Mouse (Mus musculus): ENCODE results near the gene Xrcc3. TPM values are rescaled to one million over a fixed set of nuclear protein-coding genes. Genes with fewer than 3 reads are reported as not detected.

Gene Xrcc3
- 20.0 and 20.9 TPM in 2 replicates for polyA plus RNA-seq (2014; fragmentation: Nextera tagmentation; extraction: Ambion mirVana)

DNA sequence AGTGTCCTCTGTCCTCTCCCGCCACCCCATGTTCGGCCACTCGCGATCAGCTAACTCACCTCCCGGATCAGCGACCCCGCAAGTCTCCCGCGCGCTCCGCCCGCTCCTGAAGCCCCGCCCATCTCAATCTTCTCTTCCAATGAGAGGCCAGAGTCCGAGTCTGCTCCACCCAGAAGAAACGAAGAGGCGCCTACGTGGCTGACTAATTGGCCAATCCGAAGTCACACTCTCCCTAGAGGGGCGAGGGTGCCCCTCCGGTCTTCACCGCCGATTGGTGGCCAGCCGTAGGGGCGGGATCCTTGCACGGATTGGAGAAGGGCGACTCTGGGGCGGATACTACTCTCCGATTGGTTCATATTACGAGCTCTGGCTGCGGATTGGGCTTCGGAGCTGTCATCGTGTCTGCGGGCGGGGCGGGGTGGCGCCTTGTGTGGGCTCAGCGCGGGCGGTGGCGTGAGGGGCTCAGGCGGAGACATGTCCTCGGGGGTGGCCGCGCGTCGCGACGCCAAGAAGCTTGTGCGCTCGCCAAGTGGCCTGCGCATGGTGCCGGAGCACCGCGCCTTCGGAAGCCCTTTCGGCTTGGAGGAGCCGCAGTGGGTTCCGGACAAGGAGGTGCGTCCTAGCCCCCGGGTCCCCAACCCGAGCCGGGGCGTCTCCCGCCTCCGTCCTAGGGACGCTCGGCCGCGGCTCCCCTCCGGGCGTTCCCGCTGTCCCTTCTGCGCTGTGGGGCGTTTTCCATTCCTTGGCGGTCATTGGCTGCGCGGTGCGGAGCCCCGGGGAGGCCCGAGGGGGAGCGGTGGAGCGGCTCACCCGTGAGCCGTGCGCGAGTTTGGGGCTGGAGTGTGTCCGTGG lies at the start of gene Xrcc3, which contains the start of gene Zfyve21:
Gene Xrcc3, minus strand, starts transcription at position 108 of the 852 bp plus-strand sequence.
Gene Zfyve21, plus strand, starts transcription at position 405 of the 852 bp plus-strand sequence.
- H3K27me3 ChIP-seq (replicated peaks; ENCODE audit: control insufficient read depth, insufficient read depth, low read length), result no peaks in the 10 kb centered on the region
- H3K4me1 ChIP-seq (replicated peaks; ENCODE audit: control insufficient read depth, insufficient read depth, low read length), result peaks cover 61% of the 10 kb centered on the region
- peak within 1 kb of the TSS; percentile 91 for H3K27ac ChIP-seq (ENCODE audit: low read depth, low read length)
- peak within 1 kb of the TSS; percentile 79 for H3K4me3 ChIP-seq (ENCODE audit: low read depth, low read length)
- DNase-seq (ENCODE audit: low spot score) (peak; percentile 95), ATAC-seq (replicated peaks; ENCODE audit: low FRiP score) (peak; percentile 93)
- H3K9me3 ChIP-seq (ENCODE audit: control insufficient read depth, low read length), result no peaks in the 10 kb centered on the region
- H3K36me3 ChIP-seq (ENCODE audit: control insufficient read depth, insufficient read depth, low read length), result peaks cover 3% of the 10 kb centered on the region; the same call in 1 of the 2 replicates
- peak within 1 kb of the TSS; percentile 83 for H3K4me2 ChIP-seq
- WGBS, result under 1% methylated on average over 87 of the region's 87 CpGs
- H3K9ac ChIP-seq (ENCODE audit: low read depth, low read length), result peak within 1 kb of the TSS; percentile 85

DNA sequence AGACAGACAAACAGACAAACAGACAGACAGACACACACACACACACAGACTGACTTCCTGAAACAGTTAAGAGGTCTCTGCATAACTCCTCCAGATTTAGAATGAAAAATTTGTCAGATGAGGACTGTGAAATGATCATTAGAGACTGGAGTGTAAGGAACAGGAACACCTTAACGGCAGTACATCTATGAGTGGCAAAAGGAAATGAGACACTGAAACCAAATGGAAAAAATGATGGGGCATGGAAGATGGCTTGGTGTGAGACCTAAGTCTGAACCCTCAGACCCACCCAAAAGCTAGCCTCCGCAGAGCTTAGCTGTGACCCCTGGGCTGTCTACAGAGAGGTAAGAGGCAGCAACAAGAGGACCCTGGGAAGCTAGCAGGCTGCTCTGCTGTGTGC lies 41.8 kb upstream of the Xrcc3 start:
- ATAC-seq (replicated peaks; ENCODE audit: low FRiP score) (no peak), DNase-seq (ENCODE audit: low spot score) (no peak)

DNA sequence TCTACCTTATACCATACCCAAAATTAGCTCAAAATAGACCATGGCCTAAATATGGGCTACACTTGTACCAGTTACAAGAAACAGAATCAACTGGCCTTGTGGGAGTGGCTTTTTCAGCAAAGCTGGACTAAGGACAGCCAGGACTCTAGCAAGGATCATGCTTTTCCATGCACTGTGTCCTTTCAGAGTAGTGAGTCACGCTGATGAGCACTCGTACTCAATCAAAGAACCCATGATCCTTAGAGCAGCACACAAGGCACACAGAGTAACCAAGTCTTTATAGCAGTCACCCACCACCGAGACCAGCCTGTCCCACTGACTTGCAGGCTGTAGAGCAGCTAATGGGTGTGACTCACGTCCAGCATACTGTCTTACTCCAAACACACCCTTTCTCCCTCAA lies 39.9 kb upstream of the Xrcc3 start:
- Histone ChIP-seq H3K9ac (ENCODE audit: low read depth, low read length) (no peak overlapping the region), H3K27me3 (replicated peaks; ENCODE audit: control insufficient read depth, insufficient read depth, low read length) (no peaks in the 10 kb centered on the region), H3K27ac (ENCODE audit: low read depth, low read length) (no peak overlapping the region), H3K4me1 (replicated peaks; ENCODE audit: control insufficient read depth, insufficient read depth, low read length) (no peaks in the 10 kb centered on the region), H3K4me3 (ENCODE audit: low read depth, low read length) (no peak overlapping the region), H3K4me2 (no peak overlapping the region), H3K9me3 (ENCODE audit: control insufficient read depth, low read length) (no peaks in the 10 kb centered on the region), H3K36me3 (ENCODE audit: control insufficient read depth, insufficient read depth, low read length) (no peaks in the 10 kb centered on the region)
- ATAC-seq (replicated peaks; ENCODE audit: low FRiP score), result no peak
- no peak for DNase-seq (ENCODE audit: low spot score)
- 75% methylated on average over 4 of the region's 4 CpGs for WGBS

More for the DNA sequence above, 41.8 kb upstream of the Xrcc3 start:
- H3K4me3 ChIP-seq (ENCODE audit: low read depth, low read length), result no peak overlapping the region
- H3K9ac ChIP-seq (ENCODE audit: low read depth, low read length), result no peak overlapping the region
- H3K4me1 ChIP-seq (replicated peaks; ENCODE audit: control insufficient read depth, insufficient read depth, low read length), result no peaks in the 10 kb centered on the region
- H3K9me3 ChIP-seq (ENCODE audit: control insufficient read depth, low read length), result no peaks in the 10 kb centered on the region
- no peaks in the 10 kb centered on the region for H3K27me3 ChIP-seq (replicated peaks; ENCODE audit: control insufficient read depth, insufficient read depth, low read length)
- no peak overlapping the region for H3K27ac ChIP-seq (ENCODE audit: low read depth, low read length)
- H3K4me2 ChIP-seq, result no peak overlapping the region
- 93% methylated on average over 2 of the region's 2 CpGs for WGBS
- no peaks in the 10 kb centered on the region for H3K36me3 ChIP-seq (ENCODE audit: control insufficient read depth, insufficient read depth, low read length)

DNA sequence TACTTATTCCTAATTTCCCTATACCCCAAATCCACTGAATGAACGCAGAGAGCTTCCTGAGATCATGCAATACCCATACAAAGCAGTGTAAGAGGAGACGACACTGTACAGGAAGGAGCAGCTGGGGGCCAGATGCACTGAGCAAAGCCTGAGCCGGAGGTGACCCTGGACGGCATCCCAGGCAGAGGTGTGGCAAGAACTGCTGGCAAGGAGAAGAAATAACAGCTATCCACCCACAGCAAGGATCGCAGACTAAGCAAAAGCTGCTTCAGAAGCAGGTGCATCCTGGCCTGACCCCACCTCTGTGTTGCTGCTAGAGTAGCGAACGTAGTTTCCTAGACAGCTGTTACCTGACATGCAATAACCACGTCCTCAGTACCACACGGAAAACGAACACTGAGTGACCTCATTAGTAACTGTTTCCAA lies 39.4 kb upstream of the Xrcc3 start:
- H3K9me3 ChIP-seq (ENCODE audit: control insufficient read depth, low read length), result no peaks in the 10 kb centered on the region
- no peak overlapping the region for H3K4me2 ChIP-seq
- no peak for ATAC-seq (replicated peaks; ENCODE audit: low FRiP score)
- no peaks in the 10 kb centered on the region for H3K27me3 ChIP-seq (replicated peaks; ENCODE audit: control insufficient read depth, insufficient read depth, low read length)
- no peak overlapping the region for H3K4me3 ChIP-seq (ENCODE audit: low read depth, low read length)
- H3K36me3 ChIP-seq (ENCODE audit: control insufficient read depth, insufficient read depth, low read length), result no peaks in the 10 kb centered on the region
- no peak overlapping the region for H3K27ac ChIP-seq (ENCODE audit: low read depth, low read length)
- H3K9ac ChIP-seq (ENCODE audit: low read depth, low read length), result no peak overlapping the region
- WGBS, result 80% methylated on average over 10 of the region's 10 CpGs
- H3K4me1 ChIP-seq (replicated peaks; ENCODE audit: control insufficient read depth, insufficient read depth, low read length), result no peaks in the 10 kb centered on the region
- no peak for DNase-seq (ENCODE audit: low spot score)

DNA sequence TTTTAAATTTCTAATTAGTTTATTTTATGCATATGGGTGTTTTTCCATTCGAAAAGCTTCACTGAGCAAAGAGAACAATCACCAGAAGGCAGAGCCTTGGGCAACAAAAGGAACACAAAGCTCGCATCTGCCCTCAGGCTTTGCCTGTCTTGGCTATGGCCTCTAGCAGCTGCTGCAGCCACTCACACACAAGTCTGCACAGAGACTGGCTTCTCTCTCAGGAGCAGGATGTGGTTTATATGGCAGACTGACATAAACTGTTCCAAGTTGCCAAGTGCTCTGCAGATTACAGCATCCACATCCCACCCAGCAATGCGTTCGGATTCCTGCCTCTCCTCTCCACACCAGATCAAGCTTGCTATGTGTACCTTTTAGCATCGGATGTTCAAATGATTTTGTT lies 38.1 kb upstream of the Xrcc3 start:
- Histone ChIP-seq H3K4me3 (ENCODE audit: low read depth, low read length) (no peak overlapping the region), H3K27me3 (replicated peaks; ENCODE audit: control insufficient read depth, insufficient read depth, low read length) (no peaks in the 10 kb centered on the region), H3K9me3 (ENCODE audit: control insufficient read depth, low read length) (no peaks in the 10 kb centered on the region), H3K4me1 (replicated peaks; ENCODE audit: control insufficient read depth, insufficient read depth, low read length) (no peaks in the 10 kb centered on the region), H3K9ac (ENCODE audit: low read depth, low read length) (no peak overlapping the region), H3K27ac (ENCODE audit: low read depth, low read length) (no peak overlapping the region), H3K36me3 (ENCODE audit: control insufficient read depth, insufficient read depth, low read length) (no peaks in the 10 kb centered on the region), H3K4me2 (no peak overlapping the region)
- WGBS, result 79% methylated on average over 5 of the region's 5 CpGs
- no peak for ATAC-seq (replicated peaks; ENCODE audit: low FRiP score)
- DNase-seq (ENCODE audit: low spot score), result no peak

DNA sequence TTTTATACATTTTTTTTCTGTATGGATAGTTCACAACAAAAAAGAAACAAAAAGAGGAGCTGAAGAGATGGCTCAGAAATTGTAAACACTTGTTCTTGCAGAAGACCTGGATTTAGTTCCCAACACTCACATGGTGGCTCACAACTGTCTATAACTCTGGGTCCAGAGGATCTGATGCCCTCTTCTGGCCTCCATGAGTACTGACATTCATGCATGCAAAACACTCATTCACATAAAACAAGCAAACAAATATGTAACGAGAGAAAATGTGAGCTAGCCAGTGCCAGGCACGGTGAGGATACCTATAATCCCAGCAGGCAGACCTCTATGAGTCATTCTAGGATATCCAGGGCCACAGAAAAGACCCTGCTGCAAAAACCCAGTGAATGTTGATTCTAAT lies 37.6 kb upstream of the Xrcc3 start:
- ATAC-seq (replicated peaks; ENCODE audit: low FRiP score) (no peak), DNase-seq (ENCODE audit: low spot score) (no peak)
- 76% methylated on average over 2 of the region's 2 CpGs for WGBS
- Histone ChIP-seq H3K36me3 (ENCODE audit: control insufficient read depth, insufficient read depth, low read length) (no peaks in the 10 kb centered on the region), H3K9me3 (ENCODE audit: control insufficient read depth, low read length) (no peaks in the 10 kb centered on the region), H3K4me3 (ENCODE audit: low read depth, low read length) (no peak overlapping the region), H3K27me3 (replicated peaks; ENCODE audit: control insufficient read depth, insufficient read depth, low read length) (no peaks in the 10 kb centered on the region), H3K27ac (ENCODE audit: low read depth, low read length) (no peak overlapping the region), H3K4me2 (no peak overlapping the region), H3K4me1 (replicated peaks; ENCODE audit: control insufficient read depth, insufficient read depth, low read length) (no peaks in the 10 kb centered on the region), H3K9ac (ENCODE audit: low read depth, low read length) (no peak overlapping the region)

DNA sequence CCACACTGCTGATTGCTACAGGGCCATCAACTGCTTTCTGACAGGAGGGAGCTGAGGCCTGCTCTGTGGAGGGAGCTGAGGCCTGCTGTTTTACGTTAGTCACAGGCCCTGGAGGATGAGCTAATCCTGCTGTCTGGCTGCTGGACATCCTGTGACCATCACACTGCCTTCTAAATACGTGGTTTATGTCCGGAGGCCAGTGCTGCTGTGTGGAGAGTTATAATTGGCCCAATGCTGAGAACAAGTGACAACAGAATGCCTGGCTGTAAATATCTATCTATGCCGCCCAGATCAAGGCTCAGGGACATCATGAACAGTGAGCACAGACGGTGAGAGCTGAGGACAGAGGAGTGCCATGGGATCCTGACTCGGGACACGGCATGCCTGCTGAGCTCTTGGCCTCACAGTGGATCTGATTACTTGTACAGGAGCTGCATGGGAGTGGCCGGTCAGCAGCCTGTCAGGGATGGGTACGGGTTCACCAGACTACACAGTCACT lies 34.7 kb upstream of the Xrcc3 start:
- Histone ChIP-seq H3K9ac (ENCODE audit: low read depth, low read length) (no peak overlapping the region), H3K4me3 (ENCODE audit: low read depth, low read length) (no peak overlapping the region), H3K27ac (ENCODE audit: low read depth, low read length) (no peak overlapping the region), H3K4me1 (replicated peaks; ENCODE audit: control insufficient read depth, insufficient read depth, low read length) (no peaks in the 10 kb centered on the region; the same call in 1 of the 2 replicates), H3K36me3 (ENCODE audit: control insufficient read depth, insufficient read depth, low read length) (0 out of 2 replicates have a peak, but pooled peaks cover 2% of the 10 kb centered on the region), H3K27me3 (replicated peaks; ENCODE audit: control insufficient read depth, insufficient read depth, low read length) (no peaks in the 10 kb centered on the region), H3K4me2 (no peak overlapping the region), H3K9me3 (ENCODE audit: control insufficient read depth, low read length) (no peaks in the 10 kb centered on the region)
- ATAC-seq (replicated peaks; ENCODE audit: low FRiP score), result no peak
- 75% methylated on average over 9 of the region's 9 CpGs for WGBS
- DNase-seq (ENCODE audit: low spot score), result no peak

DNA sequence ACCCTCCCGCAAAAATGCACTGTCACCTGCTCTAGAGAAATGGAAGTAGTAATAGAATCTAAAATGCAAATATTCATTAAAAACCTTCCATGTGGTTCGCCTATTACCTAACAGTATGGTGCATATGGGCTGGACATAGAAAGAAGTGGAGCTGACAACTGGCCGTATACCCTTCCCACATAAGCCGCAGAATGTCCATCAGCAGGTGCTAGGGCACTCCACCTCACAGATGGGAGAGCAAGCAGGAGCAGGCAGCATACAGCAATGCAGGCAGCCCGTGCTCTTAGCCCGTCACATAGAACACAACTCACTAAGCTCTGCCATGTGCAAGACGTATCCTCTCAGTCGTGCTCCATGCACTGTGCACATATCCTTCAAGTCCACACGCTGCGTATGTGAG lies 33.1 kb upstream of the Xrcc3 start:
- Histone ChIP-seq H3K4me2 (no peak overlapping the region), H3K4me3 (ENCODE audit: low read depth, low read length) (no peak overlapping the region), H3K4me1 (replicated peaks; ENCODE audit: control insufficient read depth, insufficient read depth, low read length) (peaks cover 3% of the 10 kb centered on the region; the same call in 1 of the 2 replicates), H3K36me3 (ENCODE audit: control insufficient read depth, insufficient read depth, low read length) (0 out of 2 replicates have a peak, but pooled peaks cover 2% of the 10 kb centered on the region), H3K27ac (ENCODE audit: low read depth, low read length) (no peak overlapping the region), H3K27me3 (replicated peaks; ENCODE audit: control insufficient read depth, insufficient read depth, low read length) (no peaks in the 10 kb centered on the region), H3K9me3 (ENCODE audit: control insufficient read depth, low read length) (no peaks in the 10 kb centered on the region), H3K9ac (ENCODE audit: low read depth, low read length) (no peak overlapping the region)
- DNase-seq (ENCODE audit: low spot score) (no peak), ATAC-seq (replicated peaks; ENCODE audit: low FRiP score) (no peak)
- WGBS, result 83% methylated on average over 10 of the region's 10 CpGs

All from liver, embryonic 11.5 days (tissue).